Mouse (Mus musculus): ENCODE results near the gene Rnf43. TPM values are rescaled to one million over a fixed set of nuclear protein-coding genes. Genes with fewer than 3 reads are reported as not detected.
A peak's percentile ranks its signal among the peaks of the same experiment; 100 is the strongest.

Gene Rnf43
- polyA plus RNA-seq, 1 experiment: not detected

GRCm38 (mm10) chr11:87623160-87623559 is 39.4 kb upstream of the Rnf43 start:
- Histone ChIP-seq H3K4me3 (ENCODE audit: insufficient read depth, poor library complexity, severe bottlenecking) (no peak overlapping the region), H3K27me3 (ENCODE audit: control insufficient read depth, insufficient read depth, insufficient read length) (no peaks in the 10 kb centered on the region), H3K36me3 (ENCODE audit: control insufficient read depth, insufficient read depth) (peaks cover 20% of the 10 kb centered on the region), H3ac (ENCODE audit: control insufficient read depth, insufficient read length, low read depth) (no peak overlapping the region), H3K79me2 (ENCODE audit: control insufficient read depth, insufficient read depth) (no peaks in the 10 kb centered on the region), H3K79me3 (ENCODE audit: low read depth) (no peaks in the 10 kb centered on the region)
- TF ChIP-seq CTCF (IDR thresholded peaks at IDR 0.05; ENCODE audit: control insufficient read depth, insufficient read depth, insufficient read length) (no peak), MYOD1 (IDR thresholded peaks at IDR 0.05; ENCODE audit: control insufficient read depth, insufficient read length, low read depth) (no peak), MYOG (IDR thresholded peaks at IDR 0.05; ENCODE audit: control insufficient read depth, extremely low read depth, insufficient read length) (no peak), MAX (IDR thresholded peaks at IDR 0.05) (peak; percentile 89), USF1 (IDR thresholded peaks at IDR 0.05; ENCODE audit: low read depth) (peak; percentile 83), FOSL1 (IDR thresholded peaks at IDR 0.05; ENCODE audit: insufficient read depth, low read length, poor library complexity, severe bottlenecking) (peak; percentile 41), CEBPB (IDR thresholded peaks at IDR 0.05; ENCODE audit: low read depth) (no peak)

- Histone ChIP-seq H3K36me3 (ENCODE audit: control insufficient read depth, insufficient read depth) (no peaks in the 10 kb centered on the region), H3K27me3 (ENCODE audit: control insufficient read depth, insufficient read depth, insufficient read length) (no peaks in the 10 kb centered on the region), H3K79me3 (ENCODE audit: low read depth) (no peaks in the 10 kb centered on the region), H3ac (ENCODE audit: control insufficient read depth, insufficient read length, low read depth) (no peak overlapping the region), H3K4me3 (ENCODE audit: insufficient read depth, poor library complexity, severe bottlenecking) (no peak overlapping the region), H3K79me2 (ENCODE audit: control insufficient read depth, insufficient read depth) (no peaks in the 10 kb centered on the region)
- TF ChIP-seq CEBPB (IDR thresholded peaks at IDR 0.05; ENCODE audit: low read depth): no peak
- TF ChIP-seq USF1 (IDR thresholded peaks at IDR 0.05; ENCODE audit: low read depth): no peak
- no peak for TF ChIP-seq MYOG (IDR thresholded peaks at IDR 0.05; ENCODE audit: control insufficient read depth, extremely low read depth, insufficient read length)
- TF ChIP-seq MYOD1 (IDR thresholded peaks at IDR 0.05; ENCODE audit: control insufficient read depth, insufficient read length, low read depth): no peak
- no peak for TF ChIP-seq FOSL1 (IDR thresholded peaks at IDR 0.05; ENCODE audit: insufficient read depth, low read length, poor library complexity, severe bottlenecking)
- TF ChIP-seq MAX (IDR thresholded peaks at IDR 0.05): no peak
- no peak for TF ChIP-seq CTCF (IDR thresholded peaks at IDR 0.05; ENCODE audit: control insufficient read depth, insufficient read depth, insufficient read length)
Measured at GRCm38 (mm10) chr11:87629859-87630258, 32.7 kb upstream of the Rnf43 start.

- no peak overlapping the region for H3K4me3 ChIP-seq (ENCODE audit: insufficient read depth, poor library complexity, severe bottlenecking)
- no peaks in the 10 kb centered on the region for H3K36me3 ChIP-seq (ENCODE audit: control insufficient read depth, insufficient read depth)
- H3K79me3 ChIP-seq (ENCODE audit: low read depth): no peaks in the 10 kb centered on the region
- H3K27me3 ChIP-seq (ENCODE audit: control insufficient read depth, insufficient read depth, insufficient read length): no peaks in the 10 kb centered on the region
- no peak overlapping the region for H3ac ChIP-seq (ENCODE audit: control insufficient read depth, insufficient read length, low read depth)
- TF ChIP-seq MAX (IDR thresholded peaks at IDR 0.05) (no peak), MYOG (IDR thresholded peaks at IDR 0.05; ENCODE audit: control insufficient read depth, extremely low read depth, insufficient read length) (no peak)
- H3K79me2 ChIP-seq (ENCODE audit: control insufficient read depth, insufficient read depth): no peaks in the 10 kb centered on the region
Measured at GRCm38 (mm10) chr11:87638793-87639192, 23.7 kb upstream of the Rnf43 start.

- no peaks in the 10 kb centered on the region for H3K36me3 ChIP-seq (ENCODE audit: control insufficient read depth, insufficient read depth)
- H3K27me3 ChIP-seq (ENCODE audit: control insufficient read depth, insufficient read depth, insufficient read length): no peaks in the 10 kb centered on the region
- no peak overlapping the region for H3K4me3 ChIP-seq (ENCODE audit: insufficient read depth, poor library complexity, severe bottlenecking)
- TF ChIP-seq MYOG (IDR thresholded peaks at IDR 0.05; ENCODE audit: control insufficient read depth, extremely low read depth, insufficient read length): no peak
- no peak for TF ChIP-seq CEBPB (IDR thresholded peaks at IDR 0.05; ENCODE audit: low read depth)
- no peak for TF ChIP-seq USF1 (IDR thresholded peaks at IDR 0.05; ENCODE audit: low read depth)
- no peak for TF ChIP-seq MAX (IDR thresholded peaks at IDR 0.05)
- TF ChIP-seq FOSL1 (IDR thresholded peaks at IDR 0.05; ENCODE audit: insufficient read depth, low read length, poor library complexity, severe bottlenecking): no peak
- TF ChIP-seq CTCF (IDR thresholded peaks at IDR 0.05; ENCODE audit: control insufficient read depth, insufficient read depth, insufficient read length): no peak
- TF ChIP-seq MYOD1 (IDR thresholded peaks at IDR 0.05; ENCODE audit: control insufficient read depth, insufficient read length, low read depth): no peak
- no peaks in the 10 kb centered on the region for H3K79me3 ChIP-seq (ENCODE audit: low read depth)
- H3K79me2 ChIP-seq (ENCODE audit: control insufficient read depth, insufficient read depth): no peaks in the 10 kb centered on the region
- H3ac ChIP-seq (ENCODE audit: control insufficient read depth, insufficient read length, low read depth): no peak overlapping the region
Measured at GRCm38 (mm10) chr11:87639206-87639605, 23.3 kb upstream of the Rnf43 start.

DNA sequence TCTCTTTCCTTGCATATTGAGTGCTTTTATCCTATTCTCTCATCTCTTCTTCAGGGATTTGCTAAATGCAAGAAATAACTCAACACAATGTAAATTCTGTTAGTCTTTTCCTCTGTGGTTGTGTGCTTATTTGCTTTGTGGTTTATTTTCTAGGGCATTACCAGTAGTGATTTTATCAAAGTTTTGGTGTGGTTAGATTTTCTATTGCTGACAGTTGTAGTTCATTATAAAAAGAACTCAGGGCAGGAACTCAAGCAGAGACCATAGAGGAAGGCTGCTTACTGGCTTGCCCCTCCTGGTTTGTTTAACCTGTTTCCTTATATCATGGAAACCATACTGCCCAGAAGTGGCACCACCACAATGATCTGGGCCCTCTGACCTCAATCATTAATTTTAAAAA is 19.7 kb upstream of the Rnf43 start:
- no peaks in the 10 kb centered on the region for H3K79me3 ChIP-seq (ENCODE audit: low read depth)
- H3ac ChIP-seq (ENCODE audit: control insufficient read depth, insufficient read length, low read depth): no peak overlapping the region
- TF ChIP-seq MYOG (IDR thresholded peaks at IDR 0.05; ENCODE audit: control insufficient read depth, extremely low read depth, insufficient read length): no peak
- no peak for TF ChIP-seq MYOD1 (IDR thresholded peaks at IDR 0.05; ENCODE audit: control insufficient read depth, insufficient read length, low read depth)
- TF ChIP-seq CEBPB (IDR thresholded peaks at IDR 0.05; ENCODE audit: low read depth): no peak
- TF ChIP-seq FOSL1 (IDR thresholded peaks at IDR 0.05; ENCODE audit: insufficient read depth, low read length, poor library complexity, severe bottlenecking): no peak
- no peak for TF ChIP-seq MAX (IDR thresholded peaks at IDR 0.05)
- TF ChIP-seq USF1 (IDR thresholded peaks at IDR 0.05; ENCODE audit: low read depth): no peak
- TF ChIP-seq CTCF (IDR thresholded peaks at IDR 0.05; ENCODE audit: control insufficient read depth, insufficient read depth, insufficient read length): no peak
- no peaks in the 10 kb centered on the region for H3K36me3 ChIP-seq (ENCODE audit: control insufficient read depth, insufficient read depth)
- no peaks in the 10 kb centered on the region for H3K79me2 ChIP-seq (ENCODE audit: control insufficient read depth, insufficient read depth)
- no peaks in the 10 kb centered on the region for H3K27me3 ChIP-seq (ENCODE audit: control insufficient read depth, insufficient read depth, insufficient read length)
- H3K4me3 ChIP-seq (ENCODE audit: insufficient read depth, poor library complexity, severe bottlenecking): no peak overlapping the region

- TF ChIP-seq MYOG (IDR thresholded peaks at IDR 0.05; ENCODE audit: control insufficient read depth, extremely low read depth, insufficient read length) (no peak), CTCF (IDR thresholded peaks at IDR 0.05; ENCODE audit: control insufficient read depth, insufficient read depth, insufficient read length) (no peak), CEBPB (IDR thresholded peaks at IDR 0.05; ENCODE audit: low read depth) (no peak), USF1 (IDR thresholded peaks at IDR 0.05; ENCODE audit: low read depth) (no peak), FOSL1 (IDR thresholded peaks at IDR 0.05; ENCODE audit: insufficient read depth, low read length, poor library complexity, severe bottlenecking) (no peak), MYOD1 (IDR thresholded peaks at IDR 0.05; ENCODE audit: control insufficient read depth, insufficient read length, low read depth) (no peak), MAX (IDR thresholded peaks at IDR 0.05) (no peak)
- H3K4me3 ChIP-seq (ENCODE audit: insufficient read depth, poor library complexity, severe bottlenecking): no peak overlapping the region
Measured at GRCm38 (mm10) chr11:87654693-87655092, 7.8 kb upstream of the Rnf43 start.

More at GRCm38 (mm10) chr11:87654693-87655092, 7.8 kb upstream of the Rnf43 start:
- Histone ChIP-seq H3K79me3 (ENCODE audit: low read depth) (no peaks in the 10 kb centered on the region), H3K79me2 (ENCODE audit: control insufficient read depth, insufficient read depth) (no peaks in the 10 kb centered on the region), H3K36me3 (ENCODE audit: control insufficient read depth, insufficient read depth) (no peaks in the 10 kb centered on the region), H3ac (ENCODE audit: control insufficient read depth, insufficient read length, low read depth) (no peak overlapping the region), H3K27me3 (ENCODE audit: control insufficient read depth, insufficient read depth, insufficient read length) (no peaks in the 10 kb centered on the region)

All from C2C12 (cell line).